Mouse (Mus musculus) MEL (cell line): ENCODE measurements at regions not wholly inside any gene's neighbourhood (a gene's known extent, or its start where the extent isn't known, plus 50 kb on each side); places are given as distances from the start of the nearest gene placed in this dataset.

Source experiments
- DNase-seq: peaks from one replicate; pipeline ENCODE4 v3.0.0; 2011; ENCODE audit warnings: low read depth, low spot score
- H3K27ac ChIP-seq: 2 replicates; pipeline ENCODE4 v1.5.1; 2012; ENCODE audit warnings: low read depth, mild to moderate bottlenecking, control low read depth, low read length, moderate library complexity; ENCODE audit not compliant: control insufficient read depth
- H3K27me3 ChIP-seq, 2 experiments: fragments of 150-350 bp in 1 of 2; sonication (generic) in 1 of 2; 2 replicates each; pipeline ENCODE4 v1.6.1; 2012; ENCODE audit warnings: low read length in 2 of 2, mild to moderate bottlenecking in 2 of 2, improper control_type of control experiment in 1 of 2, moderate library complexity in 1 of 2; ENCODE audit not compliant: insufficient read depth in 2 of 2, control insufficient read depth in 1 of 2
- H3K36me3 ChIP-seq, 2 experiments: 2 replicates each; pipeline ENCODE4 v1.6.1; 2012 to 2014; ENCODE audit warnings: low read length in 2 of 2, improper control_type of control experiment in 1 of 2, inconsistent platforms in 1 of 2, mild to moderate bottlenecking in 1 of 2; ENCODE audit not compliant: insufficient read depth in 2 of 2, control insufficient read depth in 1 of 2
- H3K4me1 ChIP-seq, 2 experiments: fragments of 150-350 bp in 1 of 2; sonication (generic) in 1 of 2; 2 replicates each; pipeline ENCODE4 v1.6.1; 2012; ENCODE audit warnings: low read length in 2 of 2, improper control_type of control experiment in 1 of 2, mild to moderate bottlenecking in 1 of 2; ENCODE audit not compliant: insufficient read depth in 2 of 2, control insufficient read depth in 1 of 2
- H3K4me3 ChIP-seq, 2 experiments: fragments of 150-350 bp in 1 of 2; sonication (generic) in 1 of 2; 2 replicates each; pipeline ENCODE4 v1.5.1; 2012; ENCODE audit warnings: low read depth in 2 of 2, low read length in 2 of 2, mild to moderate bottlenecking in 2 of 2, moderate library complexity in 2 of 2, control low read depth in 1 of 2, improper control_type of control experiment in 1 of 2; ENCODE audit not compliant: control insufficient read depth in 1 of 2, insufficient read depth in 1 of 2
- H3K79me2 ChIP-seq: 2 replicates; pipeline ENCODE4 v1.6.1; 2012; ENCODE audit warnings: mild to moderate bottlenecking, low read length, moderate library complexity; ENCODE audit not compliant: control insufficient read depth, poor library complexity, insufficient read depth
- H3K9ac ChIP-seq: 2 replicates; pipeline ENCODE4 v1.6.1; 2012; ENCODE audit warnings: low read depth, mild to moderate bottlenecking, control low read depth, low read length, moderate library complexity; ENCODE audit not compliant: control insufficient read depth, poor library complexity, severe bottlenecking
- H3K9me3 ChIP-seq: fragments of 150-350 bp; sonication (generic); replicated peaks from 2 replicates; pipeline ENCODE4 v1.6.1; 2012; ENCODE audit warnings: mild to moderate bottlenecking, low read length, improper control_type of control experiment, moderate library complexity; ENCODE audit not compliant: insufficient read depth
- ELF1 ChIP-seq: IDR thresholded peaks from 2 replicates; pipeline ENCODE4 v1.6.1; 2014; ENCODE audit warnings: low read depth, mild to moderate bottlenecking, inconsistent platforms, low read length, improper control_type of control experiment, moderate library complexity
- MYB ChIP-seq: IDR thresholded peaks from 2 replicates; pipeline ENCODE4 v1.6.1; 2011; ENCODE audit warnings: mild to moderate bottlenecking, low read depth, low read length, improper control_type of control experiment
- MYC ChIP-seq: IDR thresholded peaks from 2 replicates; pipeline ENCODE4 v1.6.1; 2011; ENCODE audit warnings: low read depth, mild to moderate bottlenecking, low read length, improper control_type of control experiment, moderate library complexity
- POLR2AphosphoS5 ChIP-seq: IDR thresholded peaks from 2 replicates; pipeline ENCODE4 v1.6.1; 2012; ENCODE audit warnings: low read depth, borderline replicate concordance, mild to moderate bottlenecking, inconsistent platforms, low read length, moderate library complexity, mixed read lengths
- RAD21 ChIP-seq: IDR thresholded peaks from 2 replicates; pipeline ENCODE4 v1.6.1; 2011; ENCODE audit warnings: mild to moderate bottlenecking, low read depth, low read length, improper control_type of control experiment
- SIN3A ChIP-seq: IDR thresholded peaks from 2 replicates; pipeline ENCODE4 v1.6.1; 2012; ENCODE audit warnings: low read length, improper control_type of control experiment, inconsistent platforms
- SMC3 ChIP-seq: IDR thresholded peaks from 2 replicates; pipeline ENCODE4 v1.6.1; 2011; ENCODE audit warnings: low read depth, low read length, improper control_type of control experiment
- USF2 ChIP-seq, 2 experiments: IDR thresholded peaks; 2 replicates each; pipeline ENCODE4 v1.6.1; 2011 to 2012; ENCODE audit warnings: improper control_type of control experiment in 2 of 2, low read length in 2 of 2, borderline replicate concordance in 1 of 2, inconsistent platforms in 1 of 2, low read depth in 1 of 2, mild to moderate bottlenecking in 1 of 2; ENCODE audit not compliant: insufficient read depth in 1 of 2
- ZC3H11A ChIP-seq: IDR thresholded peaks from 2 replicates; pipeline ENCODE4 v1.6.1; 2012; ENCODE audit warnings: low read depth, mild to moderate bottlenecking, inconsistent platforms, low read length, improper control_type of control experiment

GRCm38 (mm10) chr5:63397963-63398362 lies 250.9 kb upstream of the Nwd2 start:
- H3K27ac ChIP-seq = no peak overlapping the region
- H3K4me1 ChIP-seq = no peaks in the 10 kb centered on the region
- H3K36me3 ChIP-seq = no peaks in the 10 kb centered on the region
- H3K4me3 ChIP-seq = no peak overlapping the region
- no peaks in the 10 kb centered on the region for H3K79me2 ChIP-seq
- H3K27me3 ChIP-seq = no peaks in the 10 kb centered on the region
- no peak for DNase-seq
- H3K9me3 ChIP-seq = no peaks in the 10 kb centered on the region
- no peak for TF ChIP-seq MYC
- no peak for TF ChIP-seq RAD21
- TF ChIP-seq SMC3 = no peak
- no peak for TF ChIP-seq ELF1
- TF ChIP-seq SIN3A = no peak
- TF ChIP-seq, all 39 proteins: peak for 0
- no peak overlapping the region for H3K9ac ChIP-seq

- no peaks in the 10 kb centered on the region for H3K27me3 ChIP-seq
- no peaks in the 10 kb centered on the region for H3K36me3 ChIP-seq
- no peak for DNase-seq
- no peaks in the 10 kb centered on the region for H3K4me1 ChIP-seq
- TF ChIP-seq RAD21 (no peak), USF2 (IDR thresholded peaks at IDR 0.05; ENCODE audit: borderline replicate concordance in 1 of 2, insufficient read depth in 1 of 2, low read depth in 1 of 2, low read length in 2 of 2) (no peak), ELF1 (no peak), ZC3H11A (no peak), SIN3A (no peak)
- H3K79me2 ChIP-seq = no peaks in the 10 kb centered on the region
- no peak overlapping the region for H3K4me3 ChIP-seq
- no peak overlapping the region for H3K27ac ChIP-seq
- H3K9me3 ChIP-seq = no peaks in the 10 kb centered on the region
- no peak overlapping the region for H3K9ac ChIP-seq
Observed at GRCm38 (mm10) chr5:63430167-63430566, 218.7 kb upstream of the Nwd2 start.

GRCm38 (mm10) chr5:63444407-63444806 lies 204.5 kb upstream of the Nwd2 start:
- DNase-seq = no peak
- Histone ChIP-seq H3K9ac (no peak overlapping the region), H3K27ac (no peak overlapping the region), H3K4me3 (no peak overlapping the region), H3K4me1 (no peaks in the 10 kb centered on the region), H3K9me3 (no peaks in the 10 kb centered on the region), H3K27me3 (no peaks in the 10 kb centered on the region), H3K79me2 (no peaks in the 10 kb centered on the region), H3K36me3 (no peaks in the 10 kb centered on the region)
- no peak for TF ChIP-seq POLR2AphosphoS5
- no peak for TF ChIP-seq MYB
- no peak for TF ChIP-seq ZC3H11A
